Mouse (Mus musculus): Measurements from ENCODE around the gene Chst5. TPM values are rescaled to one million over a fixed set of nuclear protein-coding genes. Genes with fewer than 3 reads are reported as not detected.

The Chst5 gene
- 0.27 and 0.39 TPM in 2 replicates for polyA plus RNA-seq (2015; fragmentation: Nextera tagmentation; extraction: Ambion mirVana)

DNA sequence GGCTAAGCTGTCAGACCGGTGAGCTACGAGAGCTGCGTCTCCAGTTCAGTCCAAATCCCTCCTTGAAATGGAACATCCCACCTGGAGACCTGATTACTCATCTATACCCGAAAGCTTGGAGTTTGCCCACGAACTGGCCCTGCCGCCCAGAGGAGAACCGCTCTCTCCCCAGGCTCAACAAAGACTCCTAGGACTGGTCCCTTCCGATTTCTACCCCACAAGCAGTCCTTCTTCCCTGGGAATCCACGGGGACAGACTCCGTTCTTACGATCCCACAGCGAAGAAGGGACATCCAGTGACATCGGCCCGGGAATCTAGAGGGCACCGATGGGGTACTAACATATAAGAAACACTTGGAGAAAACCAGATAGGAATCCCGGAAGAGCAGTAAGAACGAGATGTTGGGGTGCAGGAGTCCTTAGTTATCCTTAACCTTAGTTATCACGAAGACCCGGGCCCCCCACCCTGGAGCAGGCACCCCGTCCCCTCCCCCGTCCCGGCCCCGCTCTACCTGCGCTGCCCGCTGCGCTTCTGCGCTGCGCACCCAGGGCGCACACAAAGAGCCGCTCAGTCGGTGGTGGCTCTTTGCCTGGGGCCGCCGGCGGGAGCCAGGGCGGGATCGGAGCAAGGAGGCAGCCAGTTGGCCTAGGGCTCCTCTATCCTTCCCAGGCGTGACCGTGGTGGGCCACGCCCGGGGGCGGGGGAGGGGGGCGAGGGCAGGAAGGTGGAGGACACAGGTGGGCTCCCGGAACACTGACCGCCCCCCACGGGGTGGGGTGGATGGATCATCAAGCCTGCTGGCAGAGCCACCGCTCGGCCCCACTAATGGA is at the start of gene Chst5:
Gene Chst5 (minus strand): TSS at position 827 of the 830 bp plus-strand sequence.

DNA sequence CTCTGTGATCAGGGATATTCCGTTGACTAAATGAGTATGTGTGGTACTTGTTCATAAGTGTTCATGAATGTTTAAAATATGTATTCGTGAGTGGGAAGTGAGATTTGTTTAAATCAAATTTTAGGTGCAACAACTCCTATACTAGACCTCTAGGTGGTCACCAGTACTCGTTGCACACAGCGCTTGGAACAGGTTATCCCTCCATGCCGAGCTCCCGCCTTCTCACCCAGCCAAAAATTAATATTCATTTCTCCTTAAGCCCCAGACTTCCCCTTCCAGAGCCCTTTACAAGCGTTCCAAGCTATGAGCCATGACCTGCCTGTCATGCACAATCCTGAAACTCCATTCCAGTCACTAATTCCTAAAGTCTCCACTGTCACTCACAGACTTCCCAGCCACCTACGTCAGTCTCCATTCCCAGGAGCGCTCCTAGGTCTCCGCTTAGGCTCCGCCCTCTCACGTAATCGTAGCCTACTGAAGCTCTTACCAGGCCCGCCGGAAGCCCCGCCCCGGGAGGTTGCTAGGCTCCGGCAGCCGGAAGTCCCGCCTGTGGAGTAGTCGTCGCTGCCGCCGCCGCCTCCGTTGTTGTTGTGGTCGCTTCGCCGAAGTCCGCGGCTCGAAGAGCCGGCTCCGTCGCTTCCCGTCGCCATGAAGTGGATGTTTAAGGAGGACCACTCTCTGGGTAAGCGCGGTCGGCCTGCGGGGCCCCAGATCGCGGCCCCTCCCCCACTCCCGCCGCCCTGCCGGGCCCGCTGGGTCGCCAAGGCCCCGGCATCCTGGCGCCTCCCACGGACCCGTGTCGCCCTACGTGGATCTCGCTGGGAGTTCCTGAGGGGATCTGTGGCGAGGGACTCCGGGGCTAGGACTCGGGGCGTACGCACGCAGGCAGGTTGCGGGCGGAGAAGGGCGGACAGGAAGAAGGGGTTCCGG is 30.2 kb upstream of the Chst5 start, which contains the start of gene Gabarapl2:
Gene Gabarapl2 (plus strand): TSS at position 533 of the 930 bp plus-strand sequence.

DNA sequence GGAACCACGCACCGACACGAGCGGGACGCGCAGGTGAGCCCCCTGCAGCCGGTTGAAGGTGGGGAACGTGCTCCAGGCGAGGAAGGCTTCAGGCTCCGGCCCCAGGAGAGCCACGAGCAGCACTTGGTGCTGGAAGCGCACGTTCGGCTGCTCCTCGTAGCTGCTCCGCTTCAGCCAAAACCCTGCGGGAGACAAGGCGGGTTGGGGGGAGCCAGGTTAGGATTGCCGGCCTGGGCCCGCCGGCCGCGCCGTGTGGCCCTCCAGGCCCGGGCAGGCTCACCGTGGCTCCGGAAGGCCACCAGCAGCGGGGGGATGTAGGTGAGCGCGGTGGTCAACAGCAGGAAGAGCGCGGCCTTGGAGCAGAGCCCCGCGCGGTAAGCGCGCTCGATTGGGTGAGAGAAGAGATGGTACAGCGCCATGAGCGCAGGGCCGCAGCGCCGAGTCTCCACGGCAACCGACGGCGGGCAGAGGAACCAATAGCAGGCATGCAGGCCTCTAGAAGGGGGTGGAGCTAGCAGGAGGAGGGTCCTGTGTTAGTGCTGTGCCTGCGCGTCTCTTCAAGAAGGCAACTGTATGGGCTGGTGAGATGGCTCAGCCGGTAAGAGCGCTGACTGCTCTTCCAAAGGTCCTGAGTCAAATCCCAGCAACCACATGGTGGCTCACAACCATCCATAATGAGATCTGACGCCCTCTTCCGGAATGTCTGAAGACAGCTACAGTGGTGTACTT is 23.3 kb upstream of the Chst5 start, which contains the start of gene Tmem231:
Gene Tmem231 (minus strand): TSS at position 534 of the 729 bp plus-strand sequence.

DNA sequence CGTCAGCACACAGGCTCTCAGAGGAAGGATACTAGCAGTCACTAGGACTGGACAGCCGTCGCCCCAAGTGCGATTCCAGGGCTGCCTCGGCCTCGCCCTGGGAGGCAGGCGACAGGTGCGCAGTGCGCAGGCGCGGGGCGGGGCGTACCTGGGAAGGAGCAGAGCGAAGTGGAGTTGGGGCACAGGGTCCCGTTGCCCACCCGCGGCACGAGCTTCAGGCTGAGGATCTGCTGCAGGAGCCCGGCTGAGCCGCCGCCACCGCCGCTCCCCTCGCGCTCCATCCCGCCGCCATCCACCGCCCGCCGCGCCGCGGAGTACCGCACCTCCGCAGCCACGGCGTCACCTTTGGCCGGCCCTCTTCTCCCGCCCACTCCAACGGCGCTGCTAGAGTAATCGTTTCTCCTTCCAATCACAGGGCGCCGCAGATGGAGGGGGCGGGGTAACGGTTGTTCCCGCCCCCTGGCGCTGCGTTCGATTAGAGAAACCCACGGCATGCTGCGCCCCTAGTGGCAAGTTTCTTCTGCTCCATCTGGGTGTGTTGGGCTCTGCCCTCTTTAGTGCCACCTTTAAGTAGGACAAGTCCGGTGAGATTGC is 33.8 kb downstream of the Chst5 start, which contains the start of gene Tmem170:
Gene Tmem170 (minus strand): TSS at position 396 of the 594 bp plus-strand sequence.

DNA sequence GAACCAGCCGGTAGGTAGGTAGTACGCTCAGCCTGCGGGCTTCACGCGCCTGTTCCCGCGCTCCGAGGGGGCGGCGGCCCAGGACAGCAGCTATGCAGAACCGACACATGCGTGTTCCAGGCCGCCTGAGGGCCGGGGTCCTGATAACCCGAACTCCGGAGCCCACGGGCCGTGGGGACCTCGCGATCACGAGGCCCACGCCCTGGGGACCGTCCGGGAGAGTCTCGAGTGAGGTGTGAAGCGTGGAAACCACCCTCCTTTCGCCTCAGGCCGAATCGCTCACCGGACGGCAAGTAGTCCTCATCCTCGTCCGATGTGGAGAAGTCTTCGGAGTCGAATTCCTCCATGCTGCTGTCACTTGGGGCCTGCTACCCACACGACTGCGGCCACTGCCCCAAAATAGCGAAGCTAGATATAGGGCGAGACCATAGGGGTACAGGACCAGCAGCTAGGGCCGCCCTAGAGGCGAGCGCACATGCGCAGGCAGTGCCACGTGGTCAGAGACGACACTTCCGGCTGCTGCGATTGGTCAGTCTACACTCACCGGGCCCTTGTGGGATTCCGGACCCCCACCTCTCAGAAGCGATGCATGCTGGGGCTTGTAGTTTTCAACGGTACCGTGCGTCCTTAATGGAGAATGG is 56.3 kb downstream of the Chst5 start, which contains the start of gene Cfdp1:
Gene Cfdp1 (minus strand): TSS at position 431 of the 641 bp plus-strand sequence.

Other genes starting within 250 kb of the Chst5 start
- gene Ctrb1, start 219.4 kb downstream of the Chst5 start, polyA plus RNA-seq (2015; fragmentation: Nextera tagmentation; extraction: Ambion mirVana), result 0.30 and 0.58 TPM in 2 replicates
- gene Bcar1, start 166.6 kb downstream of the Chst5 start, polyA plus RNA-seq (2015; fragmentation: Nextera tagmentation; extraction: Ambion mirVana), result 26.1 and 47.7 TPM in 2 replicates
- gene Cfdp1, start 56.2 kb downstream of the Chst5 start, polyA plus RNA-seq (2015; fragmentation: Nextera tagmentation; extraction: Ambion mirVana), result 182 and 214 TPM in 2 replicates
- gene Tmem170, start 33.7 kb downstream of the Chst5 start, polyA plus RNA-seq (2015; fragmentation: Nextera tagmentation; extraction: Ambion mirVana), result 3.3 and 4.4 TPM in 2 replicates
- 6.7 and 9.1 TPM in 2 replicates for gene Tmem231, start 23.4 kb upstream of the Chst5 start, polyA plus RNA-seq (2015; fragmentation: Nextera tagmentation; extraction: Ambion mirVana)
- gene Gabarapl2, start 30.3 kb upstream of the Chst5 start, polyA plus RNA-seq (2015; fragmentation: Nextera tagmentation; extraction: Ambion mirVana), result 381 and 395 TPM in 2 replicates
- 3.0 and 4.5 TPM in 2 replicates for gene Adat1, start 81.9 kb upstream of the Chst5 start, polyA plus RNA-seq (2015; fragmentation: Nextera tagmentation; extraction: Ambion mirVana)
- 87.9 and 120 TPM in 2 replicates for gene Kars, start 100.9 kb upstream of the Chst5 start, polyA plus RNA-seq (2015; fragmentation: Nextera tagmentation; extraction: Ambion mirVana)
- gene Terf2ip, start 101.0 kb upstream of the Chst5 start, polyA plus RNA-seq (2015; fragmentation: Nextera tagmentation; extraction: Ambion mirVana), result 19.6 and 22.8 TPM in 2 replicates
- 0.17 and 0.22 TPM in 2 replicates for gene Gm6793, start 104.6 kb upstream of the Chst5 start, polyA plus RNA-seq (2015; fragmentation: Nextera tagmentation; extraction: Ambion mirVana)